In genomic region chr2:33220246-33220645, GRCm38 (mm10) we compare ENCODE assay signal across 7 mouse cellular contexts. TPM values are rescaled to one million over a fixed set of nuclear protein-coding genes. Genes with fewer than 3 reads are reported as not detected.
A peak's percentile ranks its signal among the peaks of the same experiment; 100 is the strongest.
DNase-seq lines count a peak whose midpoint lies in the region; ATAC-seq and TF ChIP-seq lines count a peak whose summit lies in the region.

No protein-coding gene starts in this region.

- 0 out of 2 replicates have a peak overlapping the region, but pooled peaks have one; percentile 27 for H3K27ac ChIP-seq in hindbrain, postnatal 0 days
- no peak overlapping the region for H3K27ac ChIP-seq in hindbrain, embryonic 16.5 days (ENCODE audit: low read depth, low read length)
- peak overlapping the region; percentile 58; the same call in 1 of the 2 replicates for H3K27ac ChIP-seq in embryonic facial prominence, embryonic 10.5 days (replicated peaks)
- peak overlapping the region; percentile 52 for H3K27ac ChIP-seq in heart, postnatal 0 days (ENCODE audit: low read depth)

- TF ChIP-seq EP300 in heart, postnatal 0 days (IDR thresholded peaks at IDR 0.05; ENCODE audit: low read depth): no peak

- H3K4me1 ChIP-seq in hindbrain, postnatal 0 days (ENCODE audit: insufficient read depth, low read length): peaks cover 12% of the 10 kb centered on the region
- peaks cover 26% of the 10 kb centered on the region for H3K4me1 ChIP-seq in hindbrain, embryonic 16.5 days (ENCODE audit: control insufficient read depth, insufficient read depth, low read depth, low read length)
- H3K4me1 ChIP-seq in embryonic facial prominence, embryonic 10.5 days: peaks cover 75% of the 10 kb centered on the region
- peaks cover 37% of the 10 kb centered on the region for H3K4me1 ChIP-seq in heart, postnatal 0 days (ENCODE audit: control insufficient read depth, insufficient read depth)

- no peaks in the 10 kb centered on the region for H3K27me3 ChIP-seq in hindbrain, postnatal 0 days (ENCODE audit: insufficient read depth, low read length)
- no peaks in the 10 kb centered on the region for H3K27me3 ChIP-seq in hindbrain, embryonic 16.5 days (replicated peaks; ENCODE audit: control insufficient read depth, insufficient read depth, low read length)
- H3K27me3 ChIP-seq in embryonic facial prominence, embryonic 10.5 days (replicated peaks; ENCODE audit: low read depth, poor library complexity, severe bottlenecking): no peaks in the 10 kb centered on the region
- no peaks in the 10 kb centered on the region for H3K27me3 ChIP-seq in heart, postnatal 0 days (ENCODE audit: control insufficient read depth, insufficient read depth, low read length)

- H3K4me2 ChIP-seq in hindbrain, postnatal 0 days (ENCODE audit: low read depth, low read length): no peak overlapping the region
- no peak overlapping the region for H3K4me2 ChIP-seq in hindbrain, embryonic 16.5 days (ENCODE audit: low read length)
- peak overlapping the region; percentile 3; the same call in 1 of the 2 replicates for H3K4me2 ChIP-seq in heart, postnatal 0 days (ENCODE audit: low read depth, low read length)

- no peaks in the 10 kb centered on the region for H3K9me3 ChIP-seq in hindbrain, postnatal 0 days (ENCODE audit: low read length)
- no peaks in the 10 kb centered on the region for H3K9me3 ChIP-seq in hindbrain, embryonic 16.5 days (ENCODE audit: control insufficient read depth, low read length)
- H3K9me3 ChIP-seq in embryonic facial prominence, embryonic 10.5 days: no peaks in the 10 kb centered on the region
- H3K9me3 ChIP-seq in heart, postnatal 0 days (replicated peaks; ENCODE audit: control insufficient read depth, low read length): no peaks in the 10 kb centered on the region

- ATAC-seq in hindbrain, postnatal 0 days: no peak
- ATAC-seq in hindbrain, embryonic 16.5 days: no peak
- ATAC-seq in heart, postnatal 0 days (ENCODE audit: insufficient read depth, low read depth): no peak

- 49% methylated on average over 6 of the region's 6 CpGs for WGBS in hindbrain, postnatal 0 days
- 64% methylated on average over 6 of the region's 6 CpGs for WGBS in hindbrain, embryonic 16.5 days
- 75% methylated on average over 6 of the region's 6 CpGs for WGBS in embryonic facial prominence, embryonic 10.5 days
- WGBS in heart, postnatal 0 days: 70% methylated on average over 6 of the region's 6 CpGs

- no peak for TF ChIP-seq CTCF in hindbrain, postnatal 0 days (IDR thresholded peaks at IDR 0.05; ENCODE audit: low read depth)
- TF ChIP-seq CTCF in heart, postnatal 0 days (IDR thresholded peaks at IDR 0.05; ENCODE audit: low read depth): no peak

- H3K36me3 ChIP-seq in hindbrain, postnatal 0 days (ENCODE audit: insufficient read depth, low read length): no peaks in the 10 kb centered on the region
- H3K36me3 ChIP-seq in hindbrain, embryonic 16.5 days (ENCODE audit: control insufficient read depth, insufficient read depth, low read length): no peaks in the 10 kb centered on the region
- peaks cover 41% of the 10 kb centered on the region for H3K36me3 ChIP-seq in embryonic facial prominence, embryonic 10.5 days (replicated peaks)
- H3K36me3 ChIP-seq in heart, postnatal 0 days (replicated peaks; ENCODE audit: control insufficient read depth, insufficient read depth, low read length): peaks cover 13% of the 10 kb centered on the region

- DNase-seq in hindbrain, postnatal 0 days (ENCODE audit: low spot score): peak; percentile 46
- DNase-seq in 3T3-L1 (ENCODE audit: low read depth, low spot score): peak; percentile 69
- DNase-seq in embryonic facial prominence, embryonic 10.5 days (ENCODE audit: low spot score): no peak
- DNase-seq in heart, postnatal 0 days (ENCODE audit: low spot score): no peak
- DNase-seq in right cerebral cortex, postnatal 36 days (ENCODE audit: low spot score in 2 of 2): no peak
- no peak for DNase-seq in cerebellum, adult 8-10 months

- H3K9ac ChIP-seq in hindbrain, postnatal 0 days (replicated peaks; ENCODE audit: low read length): no peak overlapping the region
- H3K9ac ChIP-seq in hindbrain, embryonic 16.5 days (ENCODE audit: low read depth, low read length): no peak overlapping the region
- no peak overlapping the region for H3K9ac ChIP-seq in heart, postnatal 0 days (replicated peaks; ENCODE audit: low read depth, low read length)

- no peak overlapping the region for H3K4me3 ChIP-seq in hindbrain, postnatal 0 days (ENCODE audit: low read length)
- H3K4me3 ChIP-seq in hindbrain, embryonic 16.5 days (ENCODE audit: low read length): no peak overlapping the region
- 0 out of 2 replicates have a peak overlapping the region, but pooled peaks have one; percentile 4 for H3K4me3 ChIP-seq in embryonic facial prominence, embryonic 10.5 days
- H3K4me3 ChIP-seq in heart, postnatal 0 days (ENCODE audit: low read depth, low read length): no peak overlapping the region

RNA-seq across cellular contexts. Expression of gene Angptl2, which starts 4.4 kb away (rescaled TPM):
- total RNA-seq in hindbrain, postnatal 0 days (2014; rRNA removed): 16.3 and 22.0 TPM in 2 replicates
- polyA plus RNA-seq in hindbrain, postnatal 0 days (2015; fragmentation: Nextera tagmentation; extraction: Ambion mirVana): 9.3 and 11.5 TPM in 2 replicates
- polyA plus RNA-seq in hindbrain, embryonic 16.5 days (2015; fragmentation: Nextera tagmentation; extraction: Ambion mirVana): 13.4 and 20.5 TPM in 2 replicates
- 30.1 and 33.8 TPM in 2 replicates for polyA plus RNA-seq in embryonic facial prominence, embryonic 10.5 days (2016; fragmentation: Nextera tagmentation; extraction: Ambion mirVana)
- total RNA-seq in heart, postnatal 0 days (2014; rRNA removed; ENCODE audit: low replicate concordance): 124 and 149 TPM in 2 replicates
- polyA plus RNA-seq in heart, postnatal 0 days (2015; fragmentation: Nextera tagmentation; extraction: Ambion mirVana): 58.0 and 66.5 TPM in 2 replicates

Comparison
In these comparisons a context has a peak if more than half of its experiments do, and no peak if none do; other contexts are left out.
1. DNase-seq: peak in hindbrain, postnatal 0 days (single experiment) and 3T3-L1 (single experiment); none in embryonic facial prominence, embryonic 10.5 days (single experiment), heart, postnatal 0 days (single experiment), right cerebral cortex, postnatal 36 days (0 of 2) and cerebellum, adult 8-10 months (single experiment).